Mouse (Mus musculus): ENCODE measurements around the gene Smc3.

- no peak for TF ChIP-seq CTCF (IDR thresholded peaks at IDR 0.05; ENCODE audit: low read depth)
- TF ChIP-seq EP300 (IDR thresholded peaks at IDR 0.05; ENCODE audit: low read depth): no peak
These were observed 26.1 kb upstream of the Smc3 start for GRCm38 (mm10) chr19:53574131-53574530.

Data from liver, postnatal 0 days (tissue).